Mouse (Mus musculus): Measurements from ENCODE around the gene Slc43a3.

GRCm38 (mm10) chr2:84947154-84947771 lies 10.9 kb downstream of the Slc43a3 start:
- peak; percentile 32; the same call in 1 of the 2 replicates for TF ChIP-seq GATA1 (IDR thresholded peaks at IDR 0.05; ENCODE audit: low read length)
- no peak for TF ChIP-seq TAL1 (IDR thresholded peaks at IDR 0.05; ENCODE audit: low read length)
